Comparison of ENCODE assay signal across 7 mouse cellular contexts in the genomic region with DNA sequence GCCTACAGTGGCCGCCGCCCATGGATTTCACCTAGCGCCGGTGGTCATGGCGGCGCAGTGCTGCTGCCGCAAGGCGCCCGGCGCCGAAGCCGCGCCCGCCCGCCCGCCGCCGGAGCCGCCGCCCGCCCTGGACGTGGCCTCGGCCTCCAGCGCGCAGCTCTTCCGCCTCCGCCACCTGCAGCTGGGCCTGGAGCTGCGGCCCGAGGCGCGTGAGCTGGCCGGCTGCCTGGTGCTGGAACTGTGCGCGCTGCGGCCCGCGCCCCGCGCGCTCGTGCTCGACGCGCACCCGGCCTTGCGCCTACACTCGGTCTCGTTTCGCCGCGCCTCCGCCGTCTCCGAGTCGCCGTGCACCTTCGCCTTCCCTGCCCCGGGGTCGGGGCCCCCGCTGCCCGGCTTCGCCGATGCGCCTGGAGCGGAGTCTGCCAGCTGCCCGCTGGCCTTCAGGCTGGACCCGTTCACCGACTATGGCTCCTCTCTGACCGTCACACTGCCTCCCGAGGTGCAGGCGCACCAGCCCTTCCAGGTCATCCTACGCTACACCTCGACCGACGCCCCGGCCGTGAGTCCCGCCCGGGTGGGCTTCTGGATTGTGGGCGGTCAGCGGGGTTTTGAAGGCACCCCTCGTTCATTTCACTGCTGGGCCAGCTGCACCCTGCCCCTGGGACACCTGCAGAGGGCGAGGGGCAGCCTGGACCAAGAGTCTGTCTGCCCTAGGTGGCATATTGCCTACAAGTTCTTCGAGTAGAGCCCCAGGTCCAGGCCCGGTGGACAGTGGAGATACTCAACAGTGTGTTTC. TPM values are rescaled to one million over a fixed set of nuclear protein-coding genes. Genes with fewer than 3 reads are reported as not detected.
A peak's percentile ranks its signal among the peaks of the same experiment; 100 is the strongest.
DNase-seq lines count a peak whose midpoint lies in the region; ATAC-seq lines count a peak whose summit lies in the region.

No protein-coding gene starts in this region.

- H3K4me3 ChIP-seq in intestine, embryonic 15.5 days (replicated peaks), result peak overlapping the region; percentile 76
- H3K4me3 ChIP-seq in limb, embryonic 12.5 days (replicated peaks), result peak overlapping the region; percentile 86
- H3K4me3 ChIP-seq in midbrain, embryonic 13.5 days (replicated peaks), result peak overlapping the region; percentile 86

- H3K27ac ChIP-seq in intestine, embryonic 15.5 days, result peak overlapping the region; percentile 91
- peak overlapping the region; percentile 87 for H3K27ac ChIP-seq in limb, embryonic 12.5 days
- peak overlapping the region; percentile 96 for H3K27ac ChIP-seq in midbrain, embryonic 13.5 days

- no peaks in the 10 kb centered on the region for H3K27me3 ChIP-seq in intestine, embryonic 15.5 days (replicated peaks)
- no peaks in the 10 kb centered on the region for H3K27me3 ChIP-seq in limb, embryonic 12.5 days
- H3K27me3 ChIP-seq in midbrain, embryonic 13.5 days, result peaks cover 15% of the 10 kb centered on the region; the same call in 1 of the 2 replicates

- DNase-seq in T-cell, adult 2 months (ENCODE audit: low spot score), result peak; percentile 34
- DNase-seq in cerebellum, postnatal 14 days, result peak; percentile 89 to 90
- DNase-seq in gastrocnemius, adult 8-10 months (ENCODE audit: low spot score in 2 of 2), result peak; percentile 17 to 50
- peak; percentile 27 to 39 for DNase-seq in spleen, postnatal 36 days (ENCODE audit: low spot score in 2 of 2)

- peak overlapping the region; percentile 89 for H3K4me2 ChIP-seq in intestine, embryonic 15.5 days (replicated peaks)
- H3K4me2 ChIP-seq in limb, embryonic 12.5 days, result peak overlapping the region; percentile 93
- peak overlapping the region; percentile 96 for H3K4me2 ChIP-seq in midbrain, embryonic 13.5 days (replicated peaks)

- peak overlapping the region; percentile 89 for H3K9ac ChIP-seq in intestine, embryonic 15.5 days
- peak overlapping the region; percentile 88 for H3K9ac ChIP-seq in limb, embryonic 12.5 days (replicated peaks)
- peak overlapping the region; percentile 94 for H3K9ac ChIP-seq in midbrain, embryonic 13.5 days (replicated peaks)

- peak; percentile 21 for ATAC-seq in intestine, embryonic 15.5 days
- ATAC-seq in limb, embryonic 12.5 days (ENCODE audit: insufficient number of reproducible peaks, insufficient read depth, low FRiP score, low TSS enrichment, low read depth), result peak; percentile 5; the same call in 1 of the 2 replicates
- ATAC-seq in midbrain, embryonic 13.5 days, result peak; percentile 57

- no peaks in the 10 kb centered on the region for H3K9me3 ChIP-seq in intestine, embryonic 15.5 days
- H3K9me3 ChIP-seq in limb, embryonic 12.5 days, result no peaks in the 10 kb centered on the region
- H3K9me3 ChIP-seq in midbrain, embryonic 13.5 days, result no peaks in the 10 kb centered on the region

- peaks cover 10% of the 10 kb centered on the region for H3K36me3 ChIP-seq in intestine, embryonic 15.5 days
- H3K36me3 ChIP-seq in limb, embryonic 12.5 days, result peaks cover 23% of the 10 kb centered on the region
- H3K36me3 ChIP-seq in midbrain, embryonic 13.5 days, result peaks cover 24% of the 10 kb centered on the region

- under 1% methylated on average over 77 of the region's 85 CpGs for WGBS in intestine, embryonic 15.5 days
- WGBS in limb, embryonic 12.5 days, result under 1% methylated on average over 83 of the region's 85 CpGs
- 2% methylated on average over 39 of the region's 85 CpGs for whole genome bisulfite sequencing in midbrain, embryonic 13.5 days

- H3K4me1 ChIP-seq in intestine, embryonic 15.5 days (replicated peaks), result peaks cover 32% of the 10 kb centered on the region
- H3K4me1 ChIP-seq in limb, embryonic 12.5 days (replicated peaks), result peaks cover 41% of the 10 kb centered on the region
- peaks cover 50% of the 10 kb centered on the region for H3K4me1 ChIP-seq in midbrain, embryonic 13.5 days (replicated peaks)

RNA-seq across cellular contexts. Expression of a gene that starts 0.5 kb away (rescaled TPM):
- total RNA-seq in gastrocnemius, adult 8-10 months (2022), result 10 to 100 TPM; 62.6 to 75.8 (median 72.8) TPM
- 40.6 and 56.1 TPM in 2 replicates for polyA plus RNA-seq in intestine, embryonic 15.5 days (2015; fragmentation: Nextera tagmentation; extraction: Ambion mirVana)
- 37.9 and 38.1 TPM in 2 replicates for polyA plus RNA-seq in limb, embryonic 12.5 days (2016; fragmentation: Nextera tagmentation; extraction: Ambion mirVana)
- 20.1 and 24.8 TPM in 2 replicates for polyA plus RNA-seq in midbrain, embryonic 13.5 days (2015; fragmentation: Nextera tagmentation; extraction: Ambion mirVana)

RNA-seq across cellular contexts. Expression of a gene that starts 4.3 kb away (rescaled TPM):
- total RNA-seq in gastrocnemius, adult 8-10 months (2022), result 10 to 100 TPM; 26.2 to 30.7 (median 27.3) TPM
- 14.1 and 14.7 TPM in 2 replicates for polyA plus RNA-seq in intestine, embryonic 15.5 days (2015; fragmentation: Nextera tagmentation; extraction: Ambion mirVana)
- polyA plus RNA-seq in limb, embryonic 12.5 days (2016; fragmentation: Nextera tagmentation; extraction: Ambion mirVana), result 9.6 and 10.8 TPM in 2 replicates
- 15.7 and 16.3 TPM in 2 replicates for polyA plus RNA-seq in midbrain, embryonic 13.5 days (2015; fragmentation: Nextera tagmentation; extraction: Ambion mirVana)

RNA-seq across cellular contexts. Expression of a gene that starts 8.4 kb away (rescaled TPM):
- under 1 TPM in 1 of 4 experiments, not detected in 3; 0.17 TPM for total RNA-seq in gastrocnemius, adult 8-10 months (2022)
- 0.16 and 0.34 TPM in 2 replicates for polyA plus RNA-seq in intestine, embryonic 15.5 days (2015; fragmentation: Nextera tagmentation; extraction: Ambion mirVana)
- polyA plus RNA-seq in limb, embryonic 12.5 days (2016; fragmentation: Nextera tagmentation; extraction: Ambion mirVana), result 0.40 and 0.55 TPM in 2 replicates
- polyA plus RNA-seq in midbrain, embryonic 13.5 days (2015; fragmentation: Nextera tagmentation; extraction: Ambion mirVana), result 0.72 and 1.0 TPM in 2 replicates

RNA-seq across cellular contexts. Expression of a gene that starts 23.1 kb away (rescaled TPM):
- total RNA-seq in gastrocnemius, adult 8-10 months (2022), result 1 to 10 TPM; 4.4 to 6.1 (median 5.0) TPM
- polyA plus RNA-seq in intestine, embryonic 15.5 days (2015; fragmentation: Nextera tagmentation; extraction: Ambion mirVana), result 28.2 and 34.4 TPM in 2 replicates
- 39.6 and 40.2 TPM in 2 replicates for polyA plus RNA-seq in limb, embryonic 12.5 days (2016; fragmentation: Nextera tagmentation; extraction: Ambion mirVana)
- polyA plus RNA-seq in midbrain, embryonic 13.5 days (2015; fragmentation: Nextera tagmentation; extraction: Ambion mirVana), result 62.6 and 63.2 TPM in 2 replicates

RNA-seq across cellular contexts. Expression of a gene that starts 39.5 kb away (rescaled TPM):
- under 1 TPM in 2 of 4 experiments, not detected in 2; 0.13 to 0.29 TPM for total RNA-seq in gastrocnemius, adult 8-10 months (2022)
- 8.9 and 9.1 TPM in 2 replicates for polyA plus RNA-seq in intestine, embryonic 15.5 days (2015; fragmentation: Nextera tagmentation; extraction: Ambion mirVana)
- polyA plus RNA-seq in limb, embryonic 12.5 days (2016; fragmentation: Nextera tagmentation; extraction: Ambion mirVana), result 0.08 and 0.20 TPM in 2 replicates
- polyA plus RNA-seq in midbrain, embryonic 13.5 days (2015; fragmentation: Nextera tagmentation; extraction: Ambion mirVana), result 0.34 and 0.44 TPM in 2 replicates

Comparison
In these comparisons a context has a peak if more than half of its experiments do, and no peak if none do; other contexts are left out.
1. Peak in every context shown above with its lines: DNase-seq, ATAC-seq, H3K4me3 ChIP-seq and H3K27ac ChIP-seq.
2. DNase-seq: peak in every context shown above with its lines; median percentile 90 in cerebellum, postnatal 14 days; 34 in T-cell, adult 2 months; 34 in gastrocnemius, adult 8-10 months; 33 in spleen, postnatal 36 days.
3. ATAC-seq: peak in every context shown above with its lines; median percentile 57 in midbrain, embryonic 13.5 days; 21 in intestine, embryonic 15.5 days; 5 in limb, embryonic 12.5 days.